Mouse (Mus musculus) stomach, embryonic 16.5 days (tissue): ENCODE measurements around the gene Ankrd66. TPM values are rescaled to one million over a fixed set of nuclear protein-coding genes. Genes with fewer than 3 reads are reported as not detected.

Source experiments
- ATAC-seq: fragments of 200-750 bp; cut with Nextera tagmentation; 2 replicates; pipeline ENCODE4 v1.8.0; 2017; ENCODE audit warnings: moderate number of reproducible peaks, moderate TSS enrichment; ENCODE audit not compliant: insufficient read depth, low FRiP score
- H3K27ac ChIP-seq: fragments of 300-500 bp; sonication (generic); 2 replicates; pipeline ENCODE4 v1.5.1; 2014; ENCODE audit warnings: low read length
- H3K27me3 ChIP-seq: fragments of 300-500 bp; sonication (generic); 2 replicates; pipeline ENCODE4 v1.6.1; 2014; ENCODE audit warnings: low read length, control low read depth, mixed read lengths; ENCODE audit not compliant: control insufficient read depth, insufficient read depth
- H3K36me3 ChIP-seq: fragments of 300-500 bp; sonication (generic); 2 replicates; pipeline ENCODE4 v1.6.1; 2014; ENCODE audit warnings: low read length; ENCODE audit not compliant: control insufficient read depth, insufficient read depth
- H3K4me1 ChIP-seq: fragments of 300-500 bp; sonication (generic); 2 replicates; pipeline ENCODE4 v1.6.1; 2014; ENCODE audit warnings: low read length, control low read depth, mixed read lengths; ENCODE audit not compliant: control insufficient read depth, insufficient read depth
- H3K4me2 ChIP-seq: fragments of 300-500 bp; sonication (generic); 2 replicates; pipeline ENCODE4 v1.6.1; 2014; ENCODE audit warnings: low read depth, low read length, mixed read lengths
- H3K4me3 ChIP-seq: fragments of 300-500 bp; sonication (generic); replicated peaks from 2 replicates; pipeline ENCODE4 v1.5.1; 2014; ENCODE audit warnings: mild to moderate bottlenecking, low read length
- H3K9ac ChIP-seq: fragments of 300-500 bp; sonication (generic); 2 replicates; pipeline ENCODE4 v1.6.1; 2014; ENCODE audit warnings: low read length
- H3K9me3 ChIP-seq: fragments of 300-500 bp; sonication (generic); replicated peaks from 2 replicates; pipeline ENCODE4 v1.6.1; 2016; ENCODE audit warnings: low read length, control low read depth; ENCODE audit not compliant: control insufficient read depth
- WGBS: fragments of 180-500 bp; shearing (Covaris S2); extraction: QIAGEN DNeasy Blood & Tissue Kit; methylation state at CpG from one replicate; pipeline ENCODE4 v1.1.7; 2014; 5-methylcytosine and 5-hydroxymethylcytosine counted together
- polyA plus RNA-seq: library from polyadenylated mRNA; unstranded; fragments of >200 nt; fragmentation: Nextera tagmentation; extraction: Ambion mirVana; gene quantifications from 2 replicates; pipeline ENCODE4 v1.2.1, GENCODE M21; 2015

Ankrd66 gene
- polyA plus RNA-seq, result not detected in 2 replicates

- WGBS, result 31% methylated on average over 1 of the region's 1 CpGs
- ATAC-seq, result no peak
- Histone ChIP-seq H3K4me3 (no peak within 1 kb of the TSS), H3K4me1 (no peaks in the 10 kb centered on the region), H3K9ac (no peak within 1 kb of the TSS), H3K9me3 (no peaks in the 10 kb centered on the region), H3K4me2 (no peak within 1 kb of the TSS), H3K27ac (no peak within 1 kb of the TSS), H3K27me3 (no peaks in the 10 kb centered on the region), H3K36me3 (no peaks in the 10 kb centered on the region)
These were observed at the start of gene Ankrd66 for GRCm38 (mm10) chr17:43543539-43543938. Gene Ankrd66 (minus strand): TSS chr17:43543639.

GRCm38 (mm10) chr17:43592296-43593291 lies 49.2 kb upstream of the Ankrd66 start:
- ATAC-seq, result no peak
- no peak overlapping the region for H3K27ac ChIP-seq

GRCm38 (mm10) chr17:43590531-43590930 lies 47.1 kb upstream of the Ankrd66 start:
- H3K9me3 ChIP-seq, result no peaks in the 10 kb centered on the region
- H3K9ac ChIP-seq, result no peak overlapping the region
- 83% methylated on average over 5 of the region's 5 CpGs for WGBS
- no peak overlapping the region for H3K4me3 ChIP-seq
- no peaks in the 10 kb centered on the region for H3K4me1 ChIP-seq
- no peaks in the 10 kb centered on the region for H3K27me3 ChIP-seq
- no peak overlapping the region for H3K4me2 ChIP-seq
- H3K27ac ChIP-seq, result no peak overlapping the region
- ATAC-seq, result no peak
- no peaks in the 10 kb centered on the region for H3K36me3 ChIP-seq

More at GRCm38 (mm10) chr17:43592296-43593291, 49.2 kb upstream of the Ankrd66 start:
- Histone ChIP-seq H3K9me3 (no peaks in the 10 kb centered on the region), H3K4me1 (no peaks in the 10 kb centered on the region), H3K4me2 (no peak overlapping the region), H3K4me3 (no peak overlapping the region), H3K36me3 (no peaks in the 10 kb centered on the region), H3K27me3 (no peaks in the 10 kb centered on the region), H3K9ac (no peak overlapping the region)
- WGBS, result 72% methylated on average over 21 of the region's 21 CpGs

GRCm38 (mm10) chr17:43589750-43590149 lies 46.3 kb upstream of the Ankrd66 start:
- no peak overlapping the region for H3K4me2 ChIP-seq
- no peaks in the 10 kb centered on the region for H3K4me1 ChIP-seq
- no peaks in the 10 kb centered on the region for H3K9me3 ChIP-seq
- H3K36me3 ChIP-seq, result no peaks in the 10 kb centered on the region
- no peak overlapping the region for H3K4me3 ChIP-seq
- 76% methylated on average over 6 of the region's 6 CpGs for WGBS
- H3K27ac ChIP-seq, result no peak overlapping the region
- no peaks in the 10 kb centered on the region for H3K27me3 ChIP-seq
- H3K9ac ChIP-seq, result no peak overlapping the region
- no peak for ATAC-seq

- Histone ChIP-seq H3K36me3 (no peaks in the 10 kb centered on the region), H3K9ac (no peak overlapping the region), H3K27me3 (no peaks in the 10 kb centered on the region), H3K27ac (no peak overlapping the region), H3K9me3 (no peaks in the 10 kb centered on the region), H3K4me3 (no peak overlapping the region), H3K4me2 (no peak overlapping the region), H3K4me1 (0 out of 2 replicates have a peak, but pooled peaks cover 4% of the 10 kb centered on the region)
- ATAC-seq, result no peak
- 73% methylated on average over 2 of the region's 2 CpGs for whole genome bisulfite sequencing
These were observed 43.8 kb upstream of the Ankrd66 start for GRCm38 (mm10) chr17:43587278-43587677.

GRCm38 (mm10) chr17:43584771-43585170 lies 41.3 kb upstream of the Ankrd66 start:
- Histone ChIP-seq H3K36me3 (no peaks in the 10 kb centered on the region), H3K9me3 (no peaks in the 10 kb centered on the region), H3K4me3 (no peak overlapping the region), H3K9ac (no peak overlapping the region), H3K27me3 (no peaks in the 10 kb centered on the region), H3K4me1 (0 out of 2 replicates have a peak, but pooled peaks cover 4% of the 10 kb centered on the region), H3K4me2 (no peak overlapping the region), H3K27ac (no peak overlapping the region)
- no peak for ATAC-seq
- WGBS, result 51% methylated on average over 7 of the region's 7 CpGs

GRCm38 (mm10) chr17:43581012-43581467 lies 37.6 kb upstream of the Ankrd66 start:
- Histone ChIP-seq H3K36me3 (no peaks in the 10 kb centered on the region), H3K27ac (0 out of 2 replicates have a peak overlapping the region, but pooled peaks have one; percentile 15), H3K4me1 (0 out of 2 replicates have a peak, but pooled peaks cover 4% of the 10 kb centered on the region), H3K4me3 (no peak overlapping the region), H3K9ac (no peak overlapping the region), H3K27me3 (no peaks in the 10 kb centered on the region), H3K4me2 (peak overlapping the region; percentile 13), H3K9me3 (no peaks in the 10 kb centered on the region)
- ATAC-seq, result peak; percentile 58; the same call in 1 of the 2 replicates
- 20% methylated on average over 8 of the region's 8 CpGs for WGBS

- no peak overlapping the region for H3K9ac ChIP-seq
- 0 out of 2 replicates have a peak overlapping the region, but pooled peaks have one; percentile 15 for H3K27ac ChIP-seq
- no peaks in the 10 kb centered on the region for H3K27me3 ChIP-seq
- ATAC-seq, result no peak
- H3K4me1 ChIP-seq, result 0 out of 2 replicates have a peak, but pooled peaks cover 4% of the 10 kb centered on the region
- H3K4me3 ChIP-seq, result no peak overlapping the region
- no peaks in the 10 kb centered on the region for H3K36me3 ChIP-seq
- peak overlapping the region; percentile 13; the same call in 1 of the 2 replicates for H3K4me2 ChIP-seq
- WGBS, result 35% methylated on average over 3 of the region's 3 CpGs
- H3K9me3 ChIP-seq, result no peaks in the 10 kb centered on the region
These were observed 37.0 kb upstream of the Ankrd66 start for GRCm38 (mm10) chr17:43580456-43580855.

- no peaks in the 10 kb centered on the region for H3K9me3 ChIP-seq
- H3K4me3 ChIP-seq, result no peak overlapping the region
- H3K4me1 ChIP-seq, result no peaks in the 10 kb centered on the region
- WGBS, result 43% methylated on average over 3 of the region's 3 CpGs
- no peak overlapping the region for H3K9ac ChIP-seq
- H3K4me2 ChIP-seq, result no peak overlapping the region
- no peak for ATAC-seq
- no peaks in the 10 kb centered on the region for H3K27me3 ChIP-seq
- H3K36me3 ChIP-seq, result no peaks in the 10 kb centered on the region
- no peak overlapping the region for H3K27ac ChIP-seq
These were observed 30.2 kb upstream of the Ankrd66 start for GRCm38 (mm10) chr17:43573624-43574073.
